Mouse (Mus musculus): ENCODE measurements around the gene Arhgap10.

Arhgap10 gene

DNA sequence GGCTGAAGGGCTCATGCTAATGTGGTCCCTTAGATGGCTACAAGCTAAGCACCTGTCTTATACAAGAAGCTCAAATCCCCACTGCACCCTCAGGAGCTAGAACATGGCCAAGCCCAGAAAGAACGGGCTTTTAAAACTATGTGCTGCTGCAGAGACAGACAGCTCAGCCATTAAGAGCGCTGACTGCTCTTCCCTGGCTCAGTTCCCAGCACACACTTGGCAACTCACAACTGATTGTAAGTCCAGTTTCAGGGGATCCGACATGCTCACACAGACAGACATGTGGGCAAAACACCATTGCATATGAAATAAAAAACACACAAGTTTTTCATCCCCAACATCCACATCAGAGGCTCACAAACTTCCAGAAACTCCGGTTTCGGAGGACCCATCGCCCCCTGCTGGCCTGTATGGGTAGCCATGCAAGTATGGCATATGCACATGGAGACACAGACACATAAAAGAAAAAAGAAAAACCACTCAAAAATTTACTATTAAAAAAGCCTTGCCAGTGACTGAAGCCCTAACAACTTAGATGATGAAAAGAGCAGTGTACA lies 77.4 kb downstream of the Arhgap10 start:
- DNase-seq = peak; percentile 50 to 62

DNA sequence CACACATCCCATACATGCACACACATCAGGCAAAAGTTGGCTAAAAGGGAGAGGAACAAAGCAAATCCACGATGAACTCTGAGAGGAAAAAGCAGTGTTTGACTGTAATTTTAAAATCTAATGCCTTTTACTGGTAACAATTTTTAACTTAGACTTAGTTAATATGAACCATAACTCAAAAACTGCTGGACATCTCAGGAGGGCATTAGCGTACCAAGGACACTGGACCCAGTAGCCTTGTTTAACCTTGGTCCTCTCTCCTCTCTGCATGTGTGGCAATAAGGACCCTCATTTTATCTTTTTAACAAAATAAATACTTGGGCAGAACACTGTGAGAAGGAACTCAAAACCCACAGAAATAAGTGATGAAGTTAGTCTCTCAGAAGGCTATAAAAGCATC lies 78.1 kb downstream of the Arhgap10 start:
- no peak for DNase-seq

DNA sequence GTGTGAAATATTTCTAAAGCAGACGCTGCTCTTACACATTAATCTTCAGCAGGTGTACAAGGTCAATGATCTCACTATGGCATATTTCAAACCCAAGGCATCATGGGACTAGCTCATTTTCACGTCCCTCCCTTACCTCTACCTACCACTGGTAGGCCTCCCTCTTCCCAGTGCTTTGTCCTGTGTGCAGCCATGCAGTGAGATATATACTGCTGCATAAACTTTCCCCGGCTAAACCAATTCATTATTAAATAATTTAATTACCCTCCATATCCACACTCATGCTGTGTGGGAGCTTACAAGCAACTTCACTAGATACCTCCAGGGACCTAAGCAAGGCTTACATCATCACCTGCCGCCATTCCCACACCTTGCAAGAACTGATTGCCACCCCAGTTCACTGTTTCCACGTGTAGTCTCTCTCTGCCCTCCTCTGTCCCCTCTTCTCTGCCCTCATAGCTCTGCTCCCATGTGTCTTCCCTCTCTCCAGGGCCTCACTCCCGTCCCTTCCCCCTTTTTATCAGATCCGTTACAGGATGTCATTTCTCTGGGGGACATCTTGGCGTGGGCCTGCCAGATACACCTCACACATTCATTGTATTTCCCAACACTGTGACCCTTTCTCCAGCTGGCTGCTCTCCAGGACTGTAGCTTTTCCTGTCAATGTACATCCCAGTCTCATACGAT lies 79.8 kb downstream of the Arhgap10 start:
- no peak for DNase-seq

DNA sequence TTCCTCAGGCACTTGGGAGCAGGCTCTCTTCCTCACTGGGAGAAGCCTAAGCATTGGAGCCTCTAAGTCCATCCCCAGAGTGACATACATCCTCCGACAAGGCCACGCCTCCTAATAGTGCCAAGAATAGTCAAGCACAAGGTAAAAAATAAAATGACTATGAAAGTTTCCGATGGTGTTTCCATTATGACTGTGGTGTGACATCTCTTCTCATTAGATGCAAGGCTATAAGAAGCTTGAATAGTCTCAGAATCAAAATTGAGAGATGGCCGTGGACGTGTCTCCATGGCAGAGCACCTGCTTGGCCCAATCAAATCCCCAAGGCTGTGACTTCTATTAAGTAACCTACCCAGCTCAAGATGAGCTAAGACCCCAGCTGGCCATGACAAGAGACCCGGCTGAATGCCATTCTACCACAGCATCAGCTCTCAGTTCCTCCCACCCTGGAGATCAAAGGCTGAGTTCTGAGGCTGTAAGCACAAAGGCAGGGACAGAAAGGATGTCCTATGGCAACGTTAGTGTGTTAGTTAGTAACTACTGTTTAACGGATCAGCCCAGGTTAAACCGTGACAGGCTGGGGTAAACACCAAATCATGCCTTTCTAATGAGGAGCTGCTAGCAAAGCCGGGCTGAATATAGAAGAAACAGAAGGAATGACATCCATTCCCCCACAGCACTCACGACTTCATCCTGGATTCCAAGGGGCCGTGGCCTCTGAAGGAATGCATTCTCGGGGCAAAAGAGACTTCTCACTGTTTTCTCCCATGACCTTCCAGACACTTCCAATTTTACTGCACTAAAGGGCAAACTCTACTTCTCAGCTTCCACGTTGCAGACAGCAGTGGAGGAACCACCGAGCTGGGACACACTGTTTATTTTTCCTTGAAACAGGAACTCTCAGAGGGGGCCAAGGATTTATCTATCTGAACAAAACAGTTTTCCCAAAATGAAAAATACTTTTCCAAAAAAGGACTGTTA lies 81.5 kb downstream of the Arhgap10 start:
- no peak for DNase-seq

DNA sequence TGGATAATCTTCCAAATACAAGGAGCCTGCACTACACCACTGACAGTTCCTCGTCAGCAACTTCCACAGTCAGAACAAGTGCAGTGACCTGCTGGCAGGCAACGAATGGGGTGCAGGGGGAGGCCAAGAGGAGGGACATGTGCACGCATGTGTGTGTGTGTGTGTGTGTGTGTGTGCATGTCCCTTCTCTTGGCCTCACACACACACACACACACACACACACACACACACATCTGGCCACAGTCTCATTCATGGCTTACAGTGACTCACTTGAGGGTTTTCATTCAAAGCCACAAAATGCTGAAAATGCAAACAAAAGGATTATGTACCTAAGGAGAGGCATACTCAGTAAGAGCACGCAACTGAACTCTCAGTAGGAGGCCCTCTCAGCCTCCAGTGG lies 84.5 kb downstream of the Arhgap10 start:
- DNase-seq = no peak

DNA sequence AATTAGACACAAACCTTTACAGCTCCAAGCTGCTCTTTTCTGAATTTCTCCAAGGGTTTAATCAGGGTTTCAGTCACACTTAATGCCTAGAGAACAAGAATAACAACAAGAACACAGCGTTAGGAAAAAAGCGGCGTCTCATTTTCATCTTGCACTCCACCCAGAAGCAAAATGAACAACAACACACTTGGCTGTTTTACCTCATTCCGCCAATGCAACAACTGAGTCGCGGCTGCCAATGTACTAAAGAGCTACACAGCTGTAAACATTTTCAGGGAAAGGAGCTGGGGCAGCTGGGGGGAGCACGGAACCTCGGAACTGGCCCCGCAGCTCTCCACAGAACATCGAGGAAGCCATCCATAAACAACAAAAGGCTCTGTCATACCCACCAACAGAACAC lies 85.0 kb downstream of the Arhgap10 start:
- DNase-seq = no peak

DNA sequence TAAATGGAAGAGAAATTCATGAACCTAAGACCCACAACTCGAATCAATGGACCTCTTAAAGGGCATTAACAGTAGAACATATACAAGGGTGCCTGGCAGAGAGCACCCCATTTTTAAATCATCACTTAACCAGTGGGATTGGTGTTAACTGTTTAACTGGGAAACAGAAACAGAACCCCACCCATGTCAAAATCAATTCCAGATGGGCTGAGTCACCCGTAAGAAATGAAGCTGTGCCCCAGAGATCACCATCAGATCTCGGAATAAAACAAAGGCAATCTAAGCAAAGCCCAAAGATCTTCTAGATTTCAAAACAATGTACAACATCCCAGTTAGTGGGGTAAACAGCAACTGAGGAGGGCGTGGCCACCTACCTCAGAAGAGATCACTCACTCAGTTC lies 89.3 kb downstream of the Arhgap10 start:
- no peak for DNase-seq

DNA sequence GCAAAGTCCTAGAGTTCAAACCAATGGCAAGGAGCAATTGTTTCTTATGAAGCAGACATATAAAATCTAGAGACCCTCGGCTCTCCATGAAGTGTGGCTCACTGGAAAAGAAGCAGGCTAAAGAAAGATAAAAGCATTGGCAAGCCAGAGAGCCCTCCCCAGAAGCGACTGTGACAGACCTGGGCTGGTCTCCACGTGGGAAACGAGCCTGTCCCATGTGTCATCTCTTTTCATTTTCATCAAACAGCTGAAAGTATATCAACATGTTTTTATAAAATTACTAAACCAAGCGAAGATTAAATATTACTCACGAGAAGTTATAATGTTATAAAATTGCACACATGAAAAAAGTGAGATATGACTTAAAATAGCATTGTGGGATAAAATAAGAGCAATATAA lies 89.7 kb downstream of the Arhgap10 start:
- DNase-seq = no peak

DNA sequence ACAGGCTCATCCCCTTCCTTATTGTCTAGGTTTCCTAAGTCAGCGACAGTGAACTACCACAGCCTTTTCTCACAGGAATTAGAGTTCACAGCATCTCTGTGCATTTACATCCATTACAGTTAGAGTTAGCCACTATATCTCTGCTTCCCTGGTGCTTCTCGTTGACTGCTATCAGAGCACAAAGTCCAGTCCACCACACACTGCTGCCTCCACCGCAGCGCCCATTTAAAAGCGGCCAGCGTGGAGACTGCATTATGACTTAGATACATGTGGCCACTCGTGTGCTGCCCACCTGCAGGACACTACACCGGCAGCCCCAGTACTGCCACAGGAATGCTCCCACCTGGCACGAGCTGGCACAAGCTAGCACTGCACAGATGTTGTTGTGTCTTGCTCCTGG lies 90.3 kb downstream of the Arhgap10 start:
- DNase-seq = no peak

DNA sequence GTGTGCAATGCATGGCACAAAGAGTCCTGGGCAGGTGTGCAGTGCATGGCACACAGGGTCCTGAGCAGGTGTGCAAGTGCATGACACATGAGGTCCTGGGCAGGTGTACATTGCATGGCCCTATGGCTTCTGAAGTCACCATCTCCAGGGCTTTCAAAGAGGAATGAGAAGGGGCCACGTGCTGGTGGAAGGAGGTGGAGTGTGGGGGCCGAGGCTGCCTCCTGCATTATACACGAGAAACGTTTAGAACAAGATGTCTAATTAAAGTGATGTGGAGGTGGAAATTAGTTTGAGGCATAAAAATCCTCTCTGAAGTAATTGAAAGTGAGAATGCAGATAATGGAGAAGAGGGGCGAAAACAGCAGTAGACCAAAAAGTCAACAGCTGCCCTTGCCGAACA lies 93.9 kb downstream of the Arhgap10 start:
- no peak for DNase-seq

DNA sequence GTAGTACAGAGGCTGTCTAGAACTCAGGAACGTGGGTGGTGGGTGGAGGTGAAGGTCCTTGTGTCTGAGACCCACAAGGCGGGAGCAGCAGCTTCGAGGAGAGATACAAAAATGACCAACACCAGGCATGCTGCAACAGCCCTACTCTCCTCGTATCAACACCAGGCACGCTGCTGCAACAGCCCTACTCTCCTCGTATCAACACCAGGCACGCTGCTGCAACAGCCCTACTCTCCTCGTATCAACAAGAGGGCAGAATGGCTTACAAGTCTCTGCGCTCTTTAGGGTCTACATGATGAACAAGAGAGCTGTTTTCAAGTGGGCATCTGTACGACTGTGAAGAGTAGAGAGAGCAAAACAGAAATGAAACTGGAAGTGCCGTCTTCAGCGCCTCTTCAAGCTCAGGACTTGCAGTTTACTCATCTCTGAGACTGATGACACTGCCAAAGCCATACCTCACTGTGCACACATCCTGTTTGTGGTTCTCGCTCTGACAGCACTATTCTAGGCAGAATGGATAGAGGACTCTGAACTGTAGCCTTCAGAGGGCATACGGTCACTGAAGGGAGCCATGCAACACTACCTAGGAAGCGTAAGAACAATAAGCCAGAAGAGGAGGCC lies 95.0 kb downstream of the Arhgap10 start:
- DNase-seq = no peak

DNA sequence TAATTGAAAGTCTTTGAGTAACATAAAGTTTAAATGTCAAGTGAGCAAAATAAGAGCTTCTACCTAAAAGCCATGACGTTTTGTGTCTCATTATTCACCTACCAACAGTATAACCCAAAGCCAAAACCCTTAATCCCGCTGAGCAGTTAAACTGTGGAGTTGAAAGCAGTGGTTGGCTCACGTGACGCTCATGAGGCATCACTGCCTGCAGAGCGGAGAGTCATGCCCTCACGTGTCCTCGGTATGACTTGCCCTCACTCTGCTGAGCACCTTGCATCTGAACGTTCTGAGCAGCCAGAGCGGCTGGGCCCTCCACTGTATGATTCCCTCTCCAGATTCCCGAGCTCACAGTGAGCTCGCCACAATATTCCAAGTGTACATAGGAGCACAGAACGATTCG lies 96.2 kb downstream of the Arhgap10 start:
- DNase-seq = no peak

DNA sequence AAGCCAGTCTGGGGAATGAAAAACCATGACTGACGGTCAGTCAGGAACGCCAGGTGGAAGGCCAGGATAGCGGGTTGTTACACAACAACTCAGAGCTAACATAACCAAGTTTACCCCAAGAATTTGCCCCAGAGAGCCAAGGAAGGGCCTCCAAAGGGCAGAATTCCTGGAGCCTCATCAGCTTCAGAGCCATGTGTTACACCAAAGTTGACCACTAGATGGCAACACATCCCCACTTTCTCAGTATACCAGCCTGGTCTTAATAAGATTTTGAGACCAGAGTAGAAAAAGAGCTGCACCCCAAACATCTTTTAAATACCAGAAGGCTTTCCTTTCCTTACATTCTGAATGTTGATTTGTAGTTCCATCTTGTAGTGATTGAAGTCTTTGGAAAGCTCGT lies 98.0 kb downstream of the Arhgap10 start:
- DNase-seq = peak; percentile 81 to 89

DNA sequence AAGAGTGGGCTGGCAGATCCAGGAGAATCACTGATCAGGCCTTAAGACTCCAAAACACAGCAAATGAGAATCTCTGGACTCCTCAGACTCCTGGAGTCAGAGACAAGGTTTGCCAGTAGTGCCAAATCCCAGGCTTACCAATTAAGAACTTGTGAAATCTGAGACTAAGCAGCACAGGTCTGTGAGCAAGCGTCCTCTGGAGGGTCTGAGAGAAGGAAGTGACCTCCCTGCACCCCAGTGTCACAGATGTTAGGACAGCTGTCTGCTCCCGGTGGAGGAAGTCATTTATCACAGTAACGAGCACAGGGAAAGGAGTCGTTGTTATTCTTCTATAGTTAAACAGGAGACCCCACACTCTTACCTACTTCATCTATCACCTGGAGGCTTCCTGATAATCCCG lies 101.0 kb downstream of the Arhgap10 start:
- DNase-seq = no peak

DNA sequence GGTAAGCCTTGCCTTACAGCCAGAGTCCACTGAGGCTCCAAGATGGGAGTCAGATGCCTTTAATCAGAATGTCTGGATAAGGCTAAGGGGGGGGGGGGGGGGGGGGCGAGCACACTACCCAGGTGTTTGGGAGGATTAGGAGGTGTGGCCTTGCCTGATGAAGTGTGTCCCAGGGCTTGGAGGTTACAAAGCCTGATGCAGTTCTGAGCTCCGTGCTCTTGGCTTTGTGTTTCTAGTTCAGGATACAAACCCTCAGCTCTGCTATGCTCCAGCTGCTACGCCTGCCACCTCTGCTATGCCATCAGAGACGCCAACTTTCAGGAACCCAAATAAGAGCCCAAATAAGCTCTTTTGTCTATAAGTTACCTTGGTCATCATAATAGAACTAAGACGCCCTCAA lies 101.7 kb downstream of the Arhgap10 start:
- DNase-seq = no peak

DNA sequence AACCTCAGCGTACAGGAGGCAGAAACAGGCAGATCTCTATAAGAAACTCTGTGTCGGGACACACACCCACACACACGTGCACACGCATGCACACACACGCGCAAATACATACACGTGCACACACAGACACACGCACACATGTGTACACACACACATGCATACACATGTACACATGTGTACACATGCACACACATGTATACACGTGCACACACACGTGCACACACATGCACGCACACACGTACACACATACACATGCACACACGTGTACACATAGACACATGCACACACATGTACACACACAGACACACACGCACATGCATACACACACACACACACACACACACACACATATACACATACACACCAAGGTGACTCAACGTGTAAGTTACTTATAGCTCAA lies 106.5 kb downstream of the Arhgap10 start:
- no peak for DNase-seq

DNA sequence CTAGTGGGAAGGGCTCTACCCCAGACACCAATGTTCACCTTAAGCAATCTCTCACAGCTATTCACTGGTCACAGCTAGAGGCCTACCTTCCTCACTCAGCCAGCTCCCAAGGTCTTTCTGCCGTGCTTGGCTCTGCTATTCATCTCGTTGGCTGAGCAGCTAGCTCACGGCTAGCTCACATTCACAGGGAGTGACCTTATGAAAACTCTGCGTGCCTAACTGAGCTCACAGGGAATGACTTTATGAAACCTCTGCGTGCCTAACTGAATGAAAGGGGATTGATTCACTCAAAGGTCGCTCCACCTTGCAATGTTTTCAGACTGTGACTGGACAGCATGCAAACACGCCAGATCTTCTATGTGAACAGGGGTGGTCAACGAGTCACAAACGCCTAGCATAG lies 107.4 kb downstream of the Arhgap10 start:
- DNase-seq = no peak

DNA sequence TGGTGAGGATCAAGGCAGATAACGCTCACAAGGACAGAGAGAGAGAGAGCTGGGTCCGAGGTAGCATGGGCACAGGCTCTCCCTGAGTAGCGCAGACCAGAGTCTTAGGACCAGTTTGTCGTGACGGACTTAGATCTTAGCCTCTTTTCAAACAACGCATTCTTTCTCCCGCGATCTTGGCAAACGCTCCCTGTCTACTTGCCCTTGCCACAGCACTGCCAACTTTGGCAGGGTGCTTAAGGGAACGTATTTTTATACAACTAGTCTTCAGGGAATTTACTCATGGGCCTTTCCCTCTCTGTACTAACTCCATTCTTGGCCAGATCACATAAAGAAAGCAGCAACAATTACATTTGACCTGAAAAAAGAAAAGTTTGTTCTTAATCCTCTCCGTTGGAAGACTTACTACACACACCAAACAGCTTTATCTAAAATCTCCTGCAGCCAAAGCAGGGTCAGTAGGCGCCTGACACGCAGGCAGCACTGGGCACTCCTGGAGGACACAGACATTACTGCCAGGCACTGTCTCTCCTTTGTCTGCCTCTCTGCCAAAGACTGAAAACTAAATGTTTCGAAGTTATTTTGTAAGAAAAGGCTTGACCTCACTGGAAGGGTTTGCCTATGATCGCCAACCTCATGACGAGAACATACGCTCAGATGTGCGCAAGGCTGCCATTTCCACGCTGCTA lies 109.1 kb downstream of the Arhgap10 start:
- no peak for DNase-seq

DNA sequence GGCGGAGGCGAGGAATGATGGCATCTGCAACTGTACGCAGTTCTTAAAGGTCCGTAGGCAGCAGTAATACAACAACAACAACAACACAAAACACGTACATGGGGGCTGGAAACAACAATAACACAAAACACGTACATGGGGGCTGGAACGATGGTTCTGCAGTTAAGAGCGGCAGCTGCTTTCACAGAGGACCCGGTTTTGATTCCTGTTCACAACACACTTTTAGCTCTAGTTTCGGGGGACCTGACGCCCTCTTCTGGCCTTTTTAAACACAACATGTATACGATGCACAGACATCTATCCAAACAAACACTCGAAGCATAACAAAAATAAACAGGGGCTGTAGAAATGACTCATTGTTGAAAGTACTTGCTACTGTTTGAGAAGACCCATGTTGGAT lies 110.9 kb downstream of the Arhgap10 start:
- no peak for DNase-seq

DNA sequence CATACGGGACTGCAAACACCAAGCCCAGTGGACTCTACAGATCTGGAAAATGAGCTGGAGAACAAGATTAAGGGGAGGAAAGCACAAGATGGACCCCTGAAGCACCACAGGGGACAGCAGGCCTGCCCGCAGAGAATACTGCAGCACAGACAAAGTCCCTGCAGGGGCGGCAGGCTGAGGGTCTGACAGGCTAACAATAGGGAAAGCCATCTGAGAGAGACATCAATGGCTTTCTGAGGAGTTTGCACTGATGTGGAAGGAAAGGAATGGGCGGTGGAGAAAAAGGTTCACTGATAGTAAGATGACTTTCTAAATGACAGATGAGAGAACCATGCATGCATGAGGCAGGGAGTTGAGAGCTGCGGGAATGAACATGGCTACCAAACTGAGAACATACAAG lies 111.3 kb downstream of the Arhgap10 start:
- no peak for DNase-seq

DNA sequence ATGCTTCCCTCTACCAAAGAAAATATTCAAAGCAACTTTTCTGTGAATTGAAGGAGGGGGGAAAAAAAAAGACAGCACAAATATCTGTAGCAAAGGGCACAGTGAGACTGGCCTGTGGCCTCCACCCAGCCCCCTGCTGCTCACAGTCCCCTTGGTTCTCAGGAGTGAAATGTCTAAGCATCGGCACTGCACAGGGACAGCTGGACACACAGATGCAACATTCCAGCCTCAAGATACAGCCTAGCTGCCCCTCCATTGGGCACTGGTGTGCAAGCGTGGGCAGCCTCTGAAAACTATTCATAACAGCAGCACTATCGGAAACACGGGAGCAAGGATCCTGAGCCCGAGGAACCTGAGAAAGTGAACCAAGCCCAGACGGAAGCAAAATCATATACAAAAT lies 113.7 kb downstream of the Arhgap10 start:
- DNase-seq = no peak

DNA sequence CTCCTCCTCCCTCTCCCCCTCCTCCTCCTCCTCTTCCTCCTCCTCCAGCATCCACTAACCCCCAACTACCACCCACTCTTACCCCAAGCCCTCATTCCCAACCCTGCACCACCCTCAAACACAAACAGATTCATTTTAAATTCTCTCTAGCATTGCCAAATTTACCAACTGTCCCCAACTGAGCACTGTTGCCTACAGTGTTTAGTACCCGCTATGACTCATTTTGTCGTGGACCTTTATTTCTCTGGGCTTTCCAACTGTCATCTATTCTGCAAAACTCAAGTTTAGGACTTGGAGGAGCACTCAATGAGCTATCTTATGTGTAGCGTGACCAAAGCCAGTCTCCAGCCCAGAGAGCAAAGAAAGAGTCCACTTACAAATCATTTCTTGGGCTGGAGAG lies 115.8 kb downstream of the Arhgap10 start:
- no peak for DNase-seq

DNA sequence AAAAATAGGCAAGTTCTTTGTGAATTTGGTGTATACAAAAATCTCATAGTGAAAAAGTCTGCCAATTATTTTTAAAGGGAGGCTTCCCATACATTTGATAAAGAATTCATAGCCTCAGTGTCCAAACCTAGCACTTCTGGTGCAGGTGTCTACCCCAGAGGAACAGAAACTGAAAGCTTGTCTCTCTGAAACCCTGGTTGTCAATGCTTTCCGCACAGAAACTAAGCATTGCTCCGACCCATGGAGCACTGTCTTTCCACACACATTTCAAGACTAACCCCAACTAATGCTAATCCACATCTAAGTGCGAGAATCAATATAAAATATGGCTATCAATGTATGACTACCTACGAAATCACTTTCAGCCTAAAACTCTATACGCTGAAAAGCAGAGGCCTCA lies 116.6 kb downstream of the Arhgap10 start:
- DNase-seq = no peak
